Mouse (Mus musculus): ENCODE results near the gene Akip1.

Akip1 gene

DNA sequence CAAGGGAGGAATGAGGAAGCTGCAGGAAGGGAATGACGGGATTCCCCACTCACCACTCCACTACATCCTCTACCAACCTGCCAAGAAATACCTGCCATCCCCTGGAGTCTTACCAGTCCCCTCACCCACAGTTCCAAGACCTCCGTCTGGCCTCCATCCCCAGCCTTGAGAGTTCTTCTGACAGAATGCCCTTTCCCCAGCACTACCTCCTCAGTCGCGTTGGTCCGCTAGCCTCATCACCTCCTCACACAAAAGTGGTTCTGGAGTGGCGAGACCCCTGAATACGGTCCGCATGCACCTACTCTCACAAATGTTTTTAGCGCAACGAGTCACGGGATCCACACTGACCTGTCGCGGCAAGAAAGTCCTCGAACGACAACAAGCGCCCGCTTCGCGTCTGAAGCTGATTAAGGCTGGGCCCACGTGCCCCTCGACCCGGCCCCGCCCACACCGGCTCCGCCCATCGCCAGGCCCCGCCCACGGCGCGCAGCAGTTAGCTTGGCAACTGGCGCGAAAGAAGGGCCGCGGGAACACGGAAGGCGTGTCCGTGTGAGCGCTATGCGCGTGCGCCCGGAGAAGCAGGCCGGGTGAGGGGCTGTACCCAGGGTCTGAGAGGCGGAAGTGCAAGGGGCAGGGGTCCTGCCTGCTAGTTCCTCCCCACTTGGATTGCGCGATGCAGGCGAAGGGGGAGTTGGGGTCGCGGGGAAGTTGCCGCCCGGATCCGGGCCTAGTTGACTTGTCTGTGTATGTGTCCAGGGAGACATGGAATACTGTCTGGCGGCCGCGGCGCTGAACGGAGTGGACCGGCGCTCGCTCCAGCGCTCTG lies at the start of gene Akip1, which contains the start of gene St5:
Gene Akip1 (plus strand): TSS at position 501 of the 826 bp plus-strand sequence.
Gene St5 (minus strand): TSS at position 416 of the 826 bp plus-strand sequence.
- in situ Hi-C loops (cut with MboI; ENCODE audit: low sequenced_read_pairs), result no loop called here

DNA sequence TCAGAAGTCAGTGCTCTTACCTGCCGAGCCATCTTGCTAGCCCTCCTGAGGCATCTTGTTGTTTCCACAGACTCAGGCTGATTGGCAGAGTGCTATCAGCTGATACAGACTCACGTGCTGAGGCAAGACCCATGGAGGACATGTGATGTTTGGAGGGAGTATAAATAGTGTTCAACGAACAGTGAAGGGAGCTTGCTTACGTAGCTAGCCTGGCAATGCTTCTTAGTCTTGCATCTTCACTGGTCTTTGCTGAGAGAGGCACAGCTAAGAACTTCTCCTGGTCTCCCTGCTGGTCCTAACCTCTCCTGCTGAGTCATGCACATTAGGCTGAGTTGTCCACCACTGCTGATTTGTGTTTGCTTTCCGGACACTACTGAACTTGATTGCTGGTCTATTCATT lies 48.6 kb upstream of the Akip1 start:
- in situ Hi-C loops (cut with MboI; ENCODE audit: low sequenced_read_pairs), result no loop called here

DNA sequence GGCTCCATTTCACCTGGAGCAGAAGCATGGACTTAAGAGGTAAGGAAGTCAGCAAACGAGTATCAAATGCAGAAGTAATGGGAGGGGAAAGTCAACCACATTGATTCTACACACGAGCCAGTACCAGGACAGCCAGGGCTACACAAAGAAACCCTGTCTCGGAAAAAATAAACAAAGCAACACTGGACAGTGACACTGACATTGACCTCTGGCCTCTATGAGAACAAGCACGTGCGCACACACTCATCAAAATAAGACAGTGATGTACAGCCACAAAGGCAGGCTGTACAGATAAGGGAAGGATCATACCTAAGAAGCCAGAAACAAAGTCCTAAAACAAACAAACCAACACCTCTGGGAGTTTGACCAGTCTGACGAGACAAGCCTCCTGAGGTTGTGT lies 45.6 kb upstream of the Akip1 start:
- in situ Hi-C loops (cut with MboI; ENCODE audit: low sequenced_read_pairs), result no loop called here

- in situ Hi-C loops (cut with MboI; ENCODE audit: low sequenced_read_pairs), result no loop called here
These were observed 44.2 kb upstream of the Akip1 start for GRCm38 (mm10) chr7:109659278-109659677.

- in situ Hi-C loops (cut with MboI; ENCODE audit: low sequenced_read_pairs), result no loop called here
These were observed 40.9 kb upstream of the Akip1 start for GRCm38 (mm10) chr7:109662626-109663025.

DNA sequence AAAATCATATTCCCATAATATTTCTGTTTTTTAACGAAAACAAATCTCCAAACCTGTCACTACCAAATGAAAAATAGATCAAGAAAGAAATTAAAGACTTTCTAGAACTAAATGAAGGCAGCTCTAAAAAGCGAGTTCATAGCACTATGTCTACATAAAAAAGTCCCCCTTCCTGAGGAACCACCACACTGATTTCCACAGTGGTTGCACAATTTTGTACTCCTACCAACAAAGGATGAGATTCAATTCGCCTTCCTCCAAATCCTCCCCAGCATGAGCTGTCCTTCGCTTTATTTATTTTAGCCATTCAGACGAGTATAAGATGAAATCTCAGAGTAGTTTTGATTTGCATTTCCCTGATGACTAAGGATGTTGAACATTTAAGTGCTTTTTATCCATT lies 36.8 kb upstream of the Akip1 start:
- in situ Hi-C loops (cut with MboI; ENCODE audit: low sequenced_read_pairs), result no loop called here

GRCm38 (mm10) chr7:109669426-109670170 lies 33.9 kb upstream of the Akip1 start:
- in situ Hi-C loops (cut with MboI; ENCODE audit: low sequenced_read_pairs), result no loop called here

- in situ Hi-C loops (cut with MboI; ENCODE audit: low sequenced_read_pairs), result no loop called here
These were observed 31.7 kb upstream of the Akip1 start for GRCm38 (mm10) chr7:109671581-109672471.

GRCm38 (mm10) chr7:109674944-109675628 lies 28.4 kb upstream of the Akip1 start:
- in situ Hi-C loops (cut with MboI; ENCODE audit: low sequenced_read_pairs), result no loop called here

- in situ Hi-C loops (cut with MboI; ENCODE audit: low sequenced_read_pairs), result no loop called here
These were observed 23.2 kb upstream of the Akip1 start for GRCm38 (mm10) chr7:109680284-109680683.

GRCm38 (mm10) chr7:109680879-109681278 lies 22.6 kb upstream of the Akip1 start:
- in situ Hi-C loops (cut with MboI; ENCODE audit: low sequenced_read_pairs), result no loop called here

DNA sequence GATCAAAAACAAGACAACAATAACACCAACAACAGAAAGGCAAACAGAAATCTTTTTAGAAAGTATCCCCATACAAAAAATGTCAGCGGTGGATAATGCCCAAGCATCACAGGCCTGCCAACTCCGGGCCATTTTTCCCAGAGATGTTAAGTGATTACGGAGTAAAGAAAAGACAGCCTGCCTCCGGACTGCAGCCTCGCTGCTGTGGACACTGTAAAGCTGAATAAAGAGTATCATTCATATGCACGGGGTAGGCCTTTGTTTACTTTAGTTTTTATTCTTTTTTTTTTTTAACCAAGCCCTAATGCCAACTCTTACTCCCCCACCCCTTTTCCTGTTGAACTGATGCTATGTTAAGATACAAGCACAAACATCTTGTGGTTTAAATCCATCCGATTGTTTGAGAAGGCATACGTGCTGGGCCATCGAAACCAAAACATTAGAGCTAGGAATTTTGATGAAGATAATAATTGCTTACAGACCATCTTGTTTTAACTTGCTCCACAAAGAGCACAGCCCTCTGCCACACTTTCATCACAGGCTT lies 16.8 kb upstream of the Akip1 start:
- in situ Hi-C loops (cut with MboI; ENCODE audit: low sequenced_read_pairs), result no loop called here

- in situ Hi-C loops (cut with MboI; ENCODE audit: low sequenced_read_pairs), result no loop called here
These were observed 13.4 kb upstream of the Akip1 start for GRCm38 (mm10) chr7:109690101-109690500.

DNA sequence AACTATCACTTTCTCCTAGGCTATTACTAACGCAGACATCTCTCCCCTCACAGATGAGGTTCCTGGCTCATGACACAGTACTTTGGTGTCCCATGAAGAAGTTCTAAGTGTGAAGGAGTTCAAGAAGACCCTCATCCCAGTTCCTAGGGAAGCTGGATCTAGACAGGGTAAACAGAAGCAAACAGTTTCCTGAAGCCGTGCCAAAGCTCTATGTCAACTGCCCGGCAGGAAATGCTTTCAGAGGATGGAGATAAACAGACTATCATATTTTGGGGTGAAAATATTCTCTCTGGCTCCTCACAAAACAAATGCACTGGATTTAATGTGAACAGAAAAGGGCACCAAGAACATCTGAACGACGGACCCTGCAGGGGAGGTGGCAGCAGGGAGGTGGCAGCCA lies 12.5 kb upstream of the Akip1 start:
- in situ Hi-C loops (cut with MboI; ENCODE audit: low sequenced_read_pairs), result no loop called here

DNA sequence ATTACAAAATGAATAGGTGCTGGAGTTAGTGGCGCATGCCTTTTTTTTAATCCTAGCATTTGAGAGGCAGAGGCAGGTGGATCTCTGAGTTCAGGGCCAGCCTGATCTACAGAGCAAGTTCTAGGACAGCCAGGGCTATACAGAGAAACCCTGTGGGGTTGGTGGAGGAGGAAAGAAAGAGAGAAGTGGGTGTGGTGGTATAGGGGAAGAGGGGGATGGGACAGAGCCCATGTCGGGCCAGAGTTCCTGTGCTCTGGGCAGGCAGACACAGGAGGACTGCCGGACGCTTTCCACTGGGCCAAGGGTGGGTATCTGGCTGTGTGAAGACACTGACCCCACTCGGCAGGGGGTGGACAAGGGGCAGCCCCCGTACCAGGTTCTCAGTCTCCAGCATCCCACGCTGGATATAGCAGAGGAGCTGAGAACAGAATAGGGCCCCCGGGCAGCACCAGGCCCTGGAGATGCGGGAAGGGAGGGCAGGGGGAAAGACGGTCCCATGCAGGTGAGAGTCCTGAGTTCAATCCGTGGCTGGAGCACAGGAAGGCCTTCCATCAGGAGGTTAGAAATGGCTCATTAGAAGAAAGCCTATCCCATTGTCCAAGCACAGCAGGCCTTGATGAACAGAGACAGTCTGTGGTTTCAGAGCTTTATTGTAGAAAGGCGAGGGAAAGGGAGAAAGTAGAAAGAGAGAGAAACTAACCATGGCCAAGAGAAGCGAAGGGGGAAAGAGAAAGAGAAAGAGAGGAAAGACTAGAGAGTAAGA lies 8.7 kb upstream of the Akip1 start:
- in situ Hi-C loops (cut with MboI; ENCODE audit: low sequenced_read_pairs), result no loop called here

DNA sequence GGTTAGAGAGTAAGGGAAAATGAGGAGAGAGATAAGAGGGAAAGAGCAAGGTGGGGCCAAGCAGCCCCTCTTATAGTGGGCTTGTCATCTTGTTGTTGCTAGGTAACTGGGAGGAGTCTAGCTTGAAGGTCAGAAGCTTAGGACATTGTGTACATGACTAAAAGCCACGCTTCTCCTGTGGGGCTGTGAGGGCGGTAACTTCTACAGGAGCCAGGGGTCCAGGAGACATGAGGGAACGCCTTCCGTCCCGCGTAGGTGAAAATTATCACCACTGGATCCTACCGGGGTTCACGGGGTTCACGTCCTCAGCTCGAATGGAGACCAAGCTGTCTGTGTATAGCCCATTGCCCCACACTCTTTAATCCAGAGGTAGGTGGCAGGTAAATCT lies 8.2 kb upstream of the Akip1 start:
- in situ Hi-C loops (cut with MboI; ENCODE audit: low sequenced_read_pairs), result no loop called here

DNA sequence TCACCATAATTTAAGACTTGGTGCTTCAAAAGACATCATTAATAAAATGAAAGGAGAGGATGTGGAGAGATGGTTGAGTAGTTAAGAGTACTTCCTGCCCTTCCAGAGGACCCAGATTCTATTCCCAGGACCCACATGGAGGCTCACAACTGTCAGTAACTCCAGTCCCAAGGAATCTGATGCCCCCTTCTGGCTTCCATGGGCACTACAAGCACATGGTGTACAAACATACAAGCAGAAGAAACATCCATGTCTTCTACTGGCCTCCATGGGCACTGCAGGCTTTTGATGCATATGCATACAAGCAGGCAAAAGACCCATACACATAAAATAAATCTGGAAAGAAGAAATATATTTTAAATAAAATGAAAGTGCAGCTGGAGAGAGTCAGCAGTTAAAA lies 3.3 kb upstream of the Akip1 start:
- in situ Hi-C loops (cut with MboI; ENCODE audit: low sequenced_read_pairs), result no loop called here

DNA sequence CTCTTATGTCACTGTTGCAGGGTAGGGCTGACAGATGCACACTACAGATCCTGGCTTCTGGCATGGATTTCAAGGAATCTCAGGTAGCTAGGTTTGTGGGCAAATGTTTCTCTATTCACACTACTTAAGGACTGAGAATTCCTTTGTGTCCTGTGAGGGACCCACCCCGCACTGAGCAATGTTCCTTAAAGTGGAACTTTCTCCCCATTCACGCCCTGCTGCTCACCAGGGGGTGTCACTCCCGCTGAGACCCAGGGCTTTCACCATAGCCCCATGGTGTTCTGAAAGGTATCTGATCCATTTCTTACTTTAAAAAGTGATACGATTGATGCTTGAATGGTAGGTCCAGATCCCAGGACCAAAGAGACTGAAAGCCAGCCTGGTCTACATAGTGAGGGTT lies 769 bp upstream of the Akip1 start:
- in situ Hi-C loops (cut with MboI; ENCODE audit: low sequenced_read_pairs), result no loop called here

DNA sequence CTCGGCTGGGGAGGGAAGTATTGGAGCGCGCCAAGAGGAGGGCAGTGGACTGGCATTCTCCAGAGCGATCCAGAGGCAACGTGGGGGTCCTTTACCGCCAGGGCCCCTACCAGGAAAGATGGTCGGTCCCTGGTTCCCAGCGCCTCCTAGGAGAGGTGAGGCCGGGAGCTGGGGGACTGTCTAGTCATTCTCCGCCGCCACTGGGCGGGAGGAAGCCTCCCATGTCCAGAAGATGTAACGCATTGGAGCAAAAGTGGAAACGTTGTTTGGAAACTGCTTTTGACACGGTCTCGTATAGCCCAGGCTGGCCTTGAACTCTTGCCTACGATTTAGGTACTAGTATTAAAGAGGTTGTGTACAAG lies 507 bp downstream of the Akip1 start:
- in situ Hi-C loops (cut with MboI; ENCODE audit: low sequenced_read_pairs), result no loop called here

GRCm38 (mm10) chr7:109704461-109704860 lies 971 bp downstream of the Akip1 start:
- in situ Hi-C loops (cut with MboI; ENCODE audit: low sequenced_read_pairs), result no loop called here
